Mouse (Mus musculus) bone marrow, adult 2 months (tissue): ENCODE data around the gene Fars2.

Experiments
- CTCF ChIP-seq: fragments of 200-500 bp; IDR thresholded peaks from 2 replicates; pipeline ENCODE4 v1.5.1; 2011; ENCODE audit warnings: low read length, control low read depth; ENCODE audit not compliant: control insufficient read depth, insufficient read depth
- POLR2A ChIP-seq: fragments of 200-500 bp; IDR thresholded peaks from 2 replicates; pipeline ENCODE4 v1.6.1; 2011; ENCODE audit warnings: low read depth, mild to moderate bottlenecking, control low read depth, low read length, borderline replicate concordance; ENCODE audit not compliant: control insufficient read depth

DNA sequence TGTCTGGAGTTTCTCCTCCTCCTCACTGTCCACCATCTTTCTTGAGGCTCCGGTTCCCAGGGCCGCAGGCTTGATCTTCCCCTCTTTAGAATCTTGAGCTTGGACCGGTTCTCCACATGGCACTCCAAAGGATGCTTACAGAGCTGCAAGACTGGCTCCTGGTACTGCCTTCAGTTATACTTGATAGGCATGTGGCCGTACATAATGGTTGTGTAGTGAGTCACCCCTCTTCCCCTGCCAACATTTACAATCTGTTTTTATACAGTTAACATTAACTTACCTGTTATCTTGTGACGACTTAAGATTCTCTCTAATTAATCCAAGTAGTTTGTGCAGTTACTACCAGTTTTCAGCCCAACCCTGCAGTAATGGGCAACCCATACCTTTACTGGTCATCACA is 46.2 kb downstream of the Fars2 start:
- TF ChIP-seq POLR2A (no peak), CTCF (no peak)
